Mouse (Mus musculus) kidney, adult 18-20 months (tissue): Measurements from ENCODE around the gene Yeats2.
A peak's percentile ranks its signal among the peaks of the same experiment; 100 is the strongest.
"Not testable (repeated sequence)": the region's sequence is repeated elsewhere in the genome, so short reads cannot be mapped to it uniquely, and the experiment has no call there.

Source experiments
- DNase-seq: peaks from one replicate; pipeline ENCODE4 v3.0.0; 2021

The Yeats2 gene

GRCm38 (mm10) chr16:20140772-20141531, at the start of gene Yeats2:
TSS of gene Yeats2 (plus strand) at chr16:20141063.
- DNase-seq, result peak; percentile 88

GRCm38 (mm10) chr16:20095966-20096365, 44.9 kb upstream of the Yeats2 start:
- no peak for DNase-seq

DNA sequence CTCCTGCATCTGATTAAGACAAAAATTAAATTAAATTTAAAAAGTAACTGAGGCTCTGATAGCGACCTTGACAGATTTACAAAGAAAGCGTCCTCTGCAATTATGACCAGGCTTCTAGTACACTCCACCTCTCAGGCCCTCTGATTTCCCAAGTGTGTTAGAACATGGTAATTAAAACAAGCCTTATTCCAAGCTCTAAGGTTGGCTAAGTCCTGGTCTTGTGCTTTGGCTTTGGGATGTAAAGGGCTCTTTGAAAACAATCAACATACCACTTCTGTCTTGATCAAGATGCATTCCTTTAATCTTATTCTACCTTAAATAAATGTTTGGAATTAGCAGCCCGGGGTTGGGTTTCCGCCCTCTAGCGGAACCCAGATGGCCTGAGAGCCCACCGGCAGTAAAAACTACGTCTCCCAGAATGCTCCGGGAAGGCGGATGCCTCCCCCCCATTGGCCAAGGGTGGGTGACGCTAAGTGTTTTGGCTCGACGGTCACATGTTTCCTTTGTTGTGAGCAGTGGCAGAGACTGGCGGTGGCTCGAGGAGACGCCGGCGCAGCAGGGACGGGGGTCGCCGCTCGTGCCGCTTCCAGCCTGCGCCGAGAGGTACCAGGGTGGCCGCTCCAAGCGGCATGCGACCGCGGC, 43.7 kb upstream of the Yeats2 start, which contains the start of gene Klhl24:
Gene Klhl24, plus strand, starts transcription at position 474 of the 642 bp plus-strand sequence.
- DNase-seq, result peak; percentile 92

GRCm38 (mm10) chr16:20097711-20098374, 43.0 kb upstream of the Yeats2 start:
- peak; percentile 95 for DNase-seq

- DNase-seq, result no peak
These were observed 42.5 kb upstream of the Yeats2 start for GRCm38 (mm10) chr16:20098375-20098727.

- no peak for DNase-seq
These were observed 41.8 kb upstream of the Yeats2 start for GRCm38 (mm10) chr16:20098866-20099629.

- no peak for DNase-seq
These were observed 33.9 kb upstream of the Yeats2 start for GRCm38 (mm10) chr16:20106996-20107395.

DNA sequence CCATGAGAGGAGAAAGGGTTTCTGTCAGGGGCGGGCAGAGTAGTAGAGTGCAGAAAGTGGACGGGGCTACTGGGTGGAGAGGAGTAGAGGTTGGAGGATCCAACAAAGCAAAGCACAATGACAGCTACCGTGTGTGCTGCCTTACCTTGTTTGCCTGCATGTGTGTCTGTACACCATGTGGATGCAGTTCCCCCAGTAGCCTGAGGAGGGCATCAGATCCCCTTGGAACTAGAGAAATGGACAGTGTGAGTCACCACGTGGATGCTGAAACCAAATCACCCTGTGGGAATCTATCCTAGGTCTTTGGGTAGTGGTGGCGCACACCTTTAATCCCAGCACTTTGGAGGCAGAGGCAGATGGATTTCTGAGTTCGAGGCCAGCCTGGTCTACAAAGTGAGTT, 31.9 kb upstream of the Yeats2 start:
- DNase-seq, result no peak

GRCm38 (mm10) chr16:20112649-20113048, 28.2 kb upstream of the Yeats2 start:
- DNase-seq, result no peak

- DNase-seq, result no peak
These were observed 24.8 kb upstream of the Yeats2 start for GRCm38 (mm10) chr16:20116069-20116468.

- DNase-seq, result not testable (repeated sequence)
These were observed 14.5 kb upstream of the Yeats2 start for GRCm38 (mm10) chr16:20126319-20126883.

DNA sequence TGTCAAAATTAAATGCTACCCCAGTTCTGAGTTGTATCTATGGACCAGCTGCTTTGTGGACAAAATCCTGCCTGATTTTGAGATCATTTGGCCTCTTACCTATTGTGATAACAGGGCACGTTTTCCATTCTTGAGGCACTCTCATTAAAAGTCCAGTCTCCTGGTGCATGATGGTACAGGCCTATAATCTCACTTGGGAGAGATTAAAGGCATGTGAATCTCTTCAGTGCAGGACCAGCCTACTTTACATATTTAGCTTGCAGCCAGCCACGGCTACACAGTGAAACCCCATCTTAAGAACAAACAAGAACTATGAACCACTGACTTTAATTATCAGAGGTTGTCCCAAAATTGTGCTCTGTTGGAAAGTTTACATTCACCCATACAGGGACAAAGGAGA, 10.5 kb upstream of the Yeats2 start:
- no peak for DNase-seq

GRCm38 (mm10) chr16:20144568-20144967, 3.7 kb downstream of the Yeats2 start:
- no peak for DNase-seq

DNA sequence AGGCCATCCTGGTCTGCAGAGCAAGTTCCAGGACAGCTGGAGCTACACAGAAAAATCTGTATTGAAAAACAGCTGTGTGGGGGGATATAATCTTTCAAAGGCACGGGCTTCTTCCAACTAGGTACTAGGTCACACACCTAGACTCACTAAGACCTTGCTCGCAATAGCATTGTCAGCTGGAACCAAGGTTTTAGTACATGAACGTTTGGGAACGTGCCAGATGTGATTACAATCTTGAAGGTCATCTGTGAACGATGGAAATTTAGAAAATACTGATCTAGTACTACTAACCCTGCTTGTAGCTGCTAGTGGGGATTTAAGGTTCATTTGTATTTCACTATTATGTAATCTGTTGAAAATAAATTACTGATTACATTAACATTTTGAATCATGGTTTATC, 11.1 kb downstream of the Yeats2 start:
- no peak for DNase-seq

DNA sequence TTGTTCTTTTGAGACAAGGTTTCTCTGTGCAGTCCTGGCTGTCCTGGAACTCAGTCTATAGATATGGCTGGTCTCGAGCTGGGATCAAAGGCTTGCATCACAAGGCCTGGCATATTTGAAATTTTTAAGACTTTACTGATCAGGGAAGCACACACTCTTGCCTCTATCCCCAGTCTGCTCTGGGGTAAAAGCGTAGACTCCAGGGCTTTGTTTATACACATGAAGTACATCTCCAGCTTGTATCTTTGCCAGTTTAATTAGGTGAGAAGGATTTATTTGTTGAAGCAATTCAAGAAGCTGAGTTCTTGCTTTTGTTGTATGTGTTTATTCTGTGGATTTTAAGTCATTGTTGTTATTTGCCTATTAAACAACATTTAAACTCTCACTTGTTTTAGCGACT, 12.9 kb downstream of the Yeats2 start:
- no peak for DNase-seq

DNA sequence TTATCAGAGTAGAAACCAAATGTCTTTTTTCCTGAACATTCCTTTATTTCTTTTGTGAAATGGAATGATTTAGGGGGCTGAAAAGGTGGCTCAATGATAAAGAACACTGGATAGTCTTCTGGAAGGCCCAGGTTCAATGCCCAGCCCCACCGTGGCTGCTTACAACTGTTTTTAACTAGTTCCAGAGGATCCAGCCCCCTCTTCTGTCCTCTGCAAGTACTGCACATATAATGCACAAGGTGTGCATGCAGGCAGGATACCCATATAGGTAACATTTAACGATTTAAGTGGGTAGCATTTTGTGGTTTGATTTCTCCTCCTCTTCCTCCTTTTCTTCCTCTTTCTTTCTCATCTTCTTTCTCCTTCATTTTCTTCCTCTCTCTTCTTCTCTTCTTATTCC, 19.3 kb downstream of the Yeats2 start:
- no peak for DNase-seq

DNA sequence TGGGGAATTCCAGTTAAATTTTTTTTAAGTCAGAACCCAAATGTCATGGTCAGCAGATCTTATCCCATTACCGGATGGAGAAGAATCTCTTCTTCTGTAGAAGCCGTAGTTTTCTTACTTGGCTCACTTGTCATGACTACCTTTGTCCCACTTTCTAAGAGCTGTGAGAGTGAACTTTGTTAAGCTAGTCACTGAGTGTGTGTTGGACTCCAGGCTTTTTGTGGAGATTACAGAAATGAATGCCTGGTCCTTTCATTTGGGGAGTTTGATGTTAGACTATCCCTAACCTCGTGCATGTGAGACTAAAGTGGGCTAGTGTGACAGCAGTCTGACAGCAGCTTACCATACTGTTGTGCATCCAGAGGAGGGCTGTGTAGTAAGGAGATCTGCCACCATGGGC, 28.2 kb downstream of the Yeats2 start:
- no peak for DNase-seq

GRCm38 (mm10) chr16:20169471-20170106, 28.7 kb downstream of the Yeats2 start:
- no peak for DNase-seq

DNA sequence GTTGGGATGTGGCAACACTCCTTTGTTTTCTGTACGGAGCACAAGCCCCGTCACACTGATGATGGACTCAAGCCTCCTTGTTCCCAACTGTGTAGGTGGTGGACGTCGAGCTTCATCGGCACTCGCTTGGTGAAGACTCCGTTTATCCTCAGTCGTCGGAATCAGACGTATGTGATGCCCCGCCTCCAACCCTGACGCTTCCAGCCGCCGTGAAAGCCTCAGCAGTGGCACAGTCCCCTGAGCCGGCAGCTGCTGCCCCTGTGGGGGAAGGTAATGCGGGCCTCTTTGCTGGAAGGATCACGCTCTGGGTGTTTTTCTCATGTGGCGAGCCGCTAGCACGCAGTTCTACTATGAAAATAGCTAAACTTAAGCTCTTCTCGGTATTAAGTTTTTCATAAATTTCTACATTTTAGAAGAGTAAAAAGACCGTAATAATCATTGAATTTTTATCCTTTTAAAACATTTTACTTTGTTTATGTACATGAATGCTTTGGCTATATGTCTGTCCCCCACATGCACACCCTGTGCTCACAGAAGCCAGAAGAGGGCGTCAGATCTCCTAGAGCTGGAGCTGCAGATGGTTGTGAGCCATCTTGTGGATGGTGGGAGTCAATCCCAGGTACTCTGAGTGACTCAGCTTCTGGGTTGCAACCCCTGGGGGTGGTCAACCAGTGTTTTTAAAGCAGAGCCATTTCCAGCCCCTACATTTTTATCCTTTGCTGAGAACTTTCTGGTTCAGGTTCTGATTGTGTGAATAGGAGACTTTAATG, 38.7 kb downstream of the Yeats2 start:
- DNase-seq, result no peak

GRCm38 (mm10) chr16:20185368-20185767, 44.5 kb downstream of the Yeats2 start:
- DNase-seq, result peak; percentile 27

GRCm38 (mm10) chr16:20191161-20191882, 50.5 kb downstream of the Yeats2 start:
- no peak for DNase-seq
